Comparison of ENCODE assay signal across 11 mouse cellular contexts in genomic region chr1:92079982-92080537, GRCm38 (mm10).
DNase-seq lines count a peak whose midpoint lies in the region; ATAC-seq and TF ChIP-seq lines count a peak whose summit lies in the region.
"Had no signal": no experiment of that assay in that cellular context is flagged by ENCODE, and none has a peak within 500 bp of the region (broad histone marks: within the 10 kb centered on the region; RNA-seq: fewer than 3 reads in every experiment).

No protein-coding gene starts in this region.

- 0 out of 2 replicates have a peak overlapping the region, but pooled peaks have one; percentile 34 for H3K9ac ChIP-seq in heart, embryonic 11.5 days (ENCODE audit: low read depth, low read length)
- no peak overlapping the region for H3K9ac ChIP-seq in midbrain, postnatal 0 days (replicated peaks; ENCODE audit: low read length, poor library complexity, severe bottlenecking)
- H3K9ac ChIP-seq: forebrain, embryonic 12.5 days; neural tube, embryonic 13.5 days had no signal

- no peaks in the 10 kb centered on the region for H3K36me3 ChIP-seq in heart, embryonic 11.5 days (ENCODE audit: control insufficient read depth, insufficient read depth, low read length)
- no peaks in the 10 kb centered on the region for H3K36me3 ChIP-seq in splenic B cell, adult 2 months (ENCODE audit: control insufficient read depth, insufficient read depth, low read length, poor library complexity, severe bottlenecking)
- no peaks in the 10 kb centered on the region for H3K36me3 ChIP-seq in midbrain, postnatal 0 days (ENCODE audit: insufficient read depth, low read length)
- H3K36me3 ChIP-seq: forebrain, embryonic 12.5 days; neural tube, embryonic 13.5 days had no signal

- no peaks in the 10 kb centered on the region for H3K27me3 ChIP-seq in heart, embryonic 11.5 days (ENCODE audit: control insufficient read depth, insufficient read depth, low read length)
- no peaks in the 10 kb centered on the region for H3K27me3 ChIP-seq in splenic B cell, adult 2 months (ENCODE audit: control insufficient read depth, insufficient read depth, low read length, poor library complexity, severe bottlenecking)
- H3K27me3 ChIP-seq in midbrain, postnatal 0 days (ENCODE audit: insufficient read depth, low read length) = no peaks in the 10 kb centered on the region
- H3K27me3 ChIP-seq: forebrain, embryonic 12.5 days; neural tube, embryonic 13.5 days had no signal

- H3K9me3 ChIP-seq in heart, embryonic 11.5 days (replicated peaks; ENCODE audit: control insufficient read depth, low read length) = no peaks in the 10 kb centered on the region
- H3K9me3 ChIP-seq in midbrain, postnatal 0 days (ENCODE audit: low read length) = no peaks in the 10 kb centered on the region
- H3K9me3 ChIP-seq: forebrain, embryonic 12.5 days; neural tube, embryonic 13.5 days had no signal

- intact Hi-C loops in heart, postnatal 36 days (cut with DNase I) = no loop called here

- no peak overlapping the region for H3K4me3 ChIP-seq in heart, embryonic 11.5 days (ENCODE audit: low read depth, low read length)
- H3K4me3 ChIP-seq in midbrain, postnatal 0 days (ENCODE audit: low read depth, low read length) = no peak overlapping the region
- no peak overlapping the region for H3K4me3 ChIP-seq in layer of hippocampus, adult 2 months
- H3K4me3 ChIP-seq: forebrain, embryonic 12.5 days; neural tube, embryonic 13.5 days had no signal

- H3K4me1 ChIP-seq in heart, embryonic 11.5 days (ENCODE audit: control insufficient read depth, insufficient read depth, low read length) = peaks cover 51% of the 10 kb centered on the region
- H3K4me1 ChIP-seq in midbrain, postnatal 0 days (ENCODE audit: insufficient read depth, low read length) = peaks cover 2% of the 10 kb centered on the region; the same call in 1 of the 2 replicates

- DNase-seq in heart, postnatal 36 days = no peak
- peak; percentile 92 for DNase-seq in T-cell, adult 2 months (ENCODE audit: low spot score)
- peak; percentile 50 for DNase-seq in lung, postnatal 14 days
- peak; percentile 70 for DNase-seq in splenic B cell, adult 2 months (ENCODE audit: low read depth, low spot score)
- DNase-seq in layer of hippocampus, adult 18-20 months (ENCODE audit: low spot score in 2 of 2) = no peak
- DNase-seq in midbrain, postnatal 0 days (ENCODE audit: low spot score) = no peak
- DNase-seq in layer of hippocampus, adult 2 months (ENCODE audit: low spot score in 2 of 2) = no peak
- DNase-seq: heart, postnatal 4 days had no signal

- no peak for ATAC-seq in heart, embryonic 11.5 days (replicated peaks; ENCODE audit: insufficient number of reproducible peaks, low FRiP score, low TSS enrichment)
- ATAC-seq in midbrain, postnatal 0 days (ENCODE audit: low FRiP score) = no peak

- no peak overlapping the region for H3K27ac ChIP-seq in heart, embryonic 11.5 days (ENCODE audit: low read depth, low read length)
- H3K27ac ChIP-seq in midbrain, postnatal 0 days (ENCODE audit: low read depth, low read length) = no peak overlapping the region
- H3K27ac ChIP-seq in layer of hippocampus, adult 2 months = no peak overlapping the region
- H3K27ac ChIP-seq: forebrain, embryonic 12.5 days; neural tube, embryonic 13.5 days had no signal

- TF ChIP-seq CTCF in midbrain, postnatal 0 days (IDR thresholded peaks at IDR 0.05) = no peak
- no peak for TF ChIP-seq CTCF in layer of hippocampus, adult 2 months (conservative IDR thresholded peaks at IDR 0.05)

- 79% methylated on average over 11 of the region's 11 CpGs for WGBS in heart, embryonic 11.5 days (ENCODE audit: insufficient replicate concordance)
- 90% methylated on average over 11 of the region's 11 CpGs for WGBS in midbrain, postnatal 0 days

- H3K4me2 ChIP-seq in heart, embryonic 11.5 days = no peak overlapping the region
- no peak overlapping the region for H3K4me2 ChIP-seq in midbrain, postnatal 0 days (ENCODE audit: low read depth, low read length, poor library complexity, severe bottlenecking)
- H3K4me2 ChIP-seq: forebrain, embryonic 12.5 days; neural tube, embryonic 13.5 days had no signal

Comparison
In these comparisons a context has a peak if more than half of its experiments do, and no peak if none do; other contexts are left out.
1. DNase-seq: peak in T-cell, adult 2 months (single experiment), lung, postnatal 14 days (single experiment) and splenic B cell, adult 2 months (single experiment); none in heart, postnatal 36 days (0 of 2), layer of hippocampus, adult 18-20 months (0 of 2), midbrain, postnatal 0 days (single experiment) and layer of hippocampus, adult 2 months (0 of 2).